Mouse (Mus musculus) liver, adult 10 weeks (tissue): ENCODE data around the gene 1700010B08Rik. TPM values are rescaled to one million over a fixed set of nuclear protein-coding genes. Genes with fewer than 3 reads are reported as not detected.

Experiments
- polyA plus RNA-seq: library from polyadenylated mRNA; stranded (reverse); fragments of 350-450 nt; fragmentation: Illumina TruSeq; extraction: RNeasy Lipid Tissue Mini Kit (QIAGEN cat#74804); gene quantifications from one replicate; pipeline ENCODE4 v1.2.3, GENCODE M21; 2014; ENCODE audit warnings: low read depth, low replicate concordance

The 1700010B08Rik gene
- polyA plus RNA-seq = not detected

GRCm38 (mm10) chr2:173719115-173719514 is at the start of gene 1700010B08Rik:
Gene 1700010B08Rik (plus strand): TSS chr2:173719415.

GRCm38 (mm10) chr2:173737222-173737989 is 18.2 kb downstream of the 1700010B08Rik start, which contains the start of gene Vapb:
Gene Vapb (plus strand): TSS chr2:173737511.

Other genes starting within 250 kb of the 1700010B08Rik start
- not detected for gene 1700021F07Rik, start 196.8 kb upstream of the 1700010B08Rik start, polyA plus RNA-seq
- not detected for gene Ankrd60, start 141.1 kb upstream of the 1700010B08Rik start, polyA plus RNA-seq
- gene Rab22a, start 59.7 kb upstream of the 1700010B08Rik start, polyA plus RNA-seq = 10.6 TPM
- 65.7 TPM for gene Vapb, start 18.1 kb downstream of the 1700010B08Rik start, polyA plus RNA-seq